Mouse (Mus musculus) heart, postnatal 0 days (tissue): Measurements from ENCODE around the gene Phf13.

Experiments used
- CTCF ChIP-seq: IDR thresholded peaks from 2 replicates; pipeline ENCODE4 v1.5.1; 2016; ENCODE audit warnings: antibody characterized with exemption, control low read depth, low read depth
- EP300 ChIP-seq: IDR thresholded peaks from 2 replicates; pipeline ENCODE4 v1.6.1; 2016; ENCODE audit warnings: antibody characterized with exemption, low read depth

- TF ChIP-seq CTCF (no peak), EP300 (no peak)
Measured at GRCm38 (mm10) chr4:152039831-152040310, 43.8 kb upstream of the Phf13 start.
